Mouse (Mus musculus) frontal cortex, adult (tissue): Measurements from ENCODE around the gene Tekt3.

Source experiments
- ATAC-seq: cut with Nextera tagmentation; 2 replicates; pipeline ENCODE4 v1.9.2; 2017; ENCODE audit warnings: mild to moderate bottlenecking, moderate library complexity, mixed read lengths; ENCODE audit not compliant: low TSS enrichment

Tekt3 gene

GRCm38 (mm10) chr11:63058375-63058952 lies 3.0 kb upstream of the Tekt3 start:
- ATAC-seq: no peak

GRCm38 (mm10) chr11:63059911-63060310 lies 1.5 kb upstream of the Tekt3 start:
- ATAC-seq: no peak

- ATAC-seq: no peak
Observed at GRCm38 (mm10) chr11:63066526-63066925, 5.1 kb downstream of the Tekt3 start.

GRCm38 (mm10) chr11:63070081-63070480 lies 8.6 kb downstream of the Tekt3 start:
- ATAC-seq: no peak

- no peak for ATAC-seq
Observed at GRCm38 (mm10) chr11:63084536-63084935, 23.1 kb downstream of the Tekt3 start.

- ATAC-seq: no peak
Observed at GRCm38 (mm10) chr11:63088672-63089071, 27.2 kb downstream of the Tekt3 start.

- no peak for ATAC-seq
Observed at GRCm38 (mm10) chr11:63090210-63090609, 28.8 kb downstream of the Tekt3 start.

GRCm38 (mm10) chr11:63090986-63091385 lies 29.5 kb downstream of the Tekt3 start:
- no peak for ATAC-seq

GRCm38 (mm10) chr11:63092271-63092670 lies 30.8 kb downstream of the Tekt3 start:
- no peak for ATAC-seq

- ATAC-seq: no peak
Observed at GRCm38 (mm10) chr11:63093601-63094000, 32.1 kb downstream of the Tekt3 start.

- no peak for ATAC-seq
Observed at GRCm38 (mm10) chr11:63094496-63094895, 33.0 kb downstream of the Tekt3 start.

GRCm38 (mm10) chr11:63098016-63098415 lies 36.6 kb downstream of the Tekt3 start:
- ATAC-seq: no peak

GRCm38 (mm10) chr11:63099390-63099789 lies 37.9 kb downstream of the Tekt3 start:
- ATAC-seq: no peak

GRCm38 (mm10) chr11:63103256-63103655 lies 41.8 kb downstream of the Tekt3 start:
- peak; percentile 20; the same call in 1 of the 2 replicates for ATAC-seq

- no peak for ATAC-seq
Observed at GRCm38 (mm10) chr11:63104026-63104425, 42.6 kb downstream of the Tekt3 start.

GRCm38 (mm10) chr11:63109230-63109775 lies 47.8 kb downstream of the Tekt3 start:
- no peak for ATAC-seq

GRCm38 (mm10) chr11:63110329-63110728 lies 48.9 kb downstream of the Tekt3 start:
- no peak for ATAC-seq

GRCm38 (mm10) chr11:63114807-63115641 lies 53.6 kb downstream of the Tekt3 start:
- no peak for ATAC-seq

GRCm38 (mm10) chr11:63116652-63117051 lies 55.2 kb downstream of the Tekt3 start:
- ATAC-seq: no peak

GRCm38 (mm10) chr11:63117266-63117665 lies 55.8 kb downstream of the Tekt3 start:
- ATAC-seq: no peak

GRCm38 (mm10) chr11:63119791-63120190 lies 58.3 kb downstream of the Tekt3 start:
- no peak for ATAC-seq

- ATAC-seq: no peak
Observed at GRCm38 (mm10) chr11:63122249-63122648, 60.8 kb downstream of the Tekt3 start.

GRCm38 (mm10) chr11:63122776-63123350 lies 61.4 kb downstream of the Tekt3 start:
- ATAC-seq: no peak
